Mouse (Mus musculus) kidney, embryonic 14.5 days (tissue): ENCODE measurements at regions not wholly inside any gene's neighbourhood (a gene's known extent, or its start where the extent isn't known, plus 50 kb on each side); places are given as distances from the start of the nearest gene placed in this dataset.
"Not testable (repeated sequence)": the region's sequence is repeated elsewhere in the genome, so short reads cannot be mapped to it uniquely, and the experiment has no call there.

ENCODE experiments used
- ATAC-seq: fragments of 200-750 bp; cut with Nextera tagmentation; 2 replicates; pipeline ENCODE4 v1.8.0; 2017; ENCODE audit warnings: moderate number of reproducible peaks, mild to moderate bottlenecking, moderate TSS enrichment, moderate library complexity; ENCODE audit not compliant: low FRiP score, low TSS enrichment
- H3K27ac ChIP-seq: fragments of 300-500 bp; sonication (generic); 2 replicates; pipeline ENCODE4 v1.5.1; 2014; ENCODE audit warnings: low read depth, mild to moderate bottlenecking, low read length, moderate library complexity, mixed read lengths
- H3K27me3 ChIP-seq: fragments of 300-500 bp; sonication (generic); 2 replicates; pipeline ENCODE4 v1.6.1; 2014; ENCODE audit warnings: mild to moderate bottlenecking, low read length; ENCODE audit not compliant: control insufficient read depth, insufficient read depth
- H3K36me3 ChIP-seq: fragments of 300-500 bp; sonication (generic); 2 replicates; pipeline ENCODE4 v1.6.1; 2014; ENCODE audit warnings: low read length, mixed read lengths; ENCODE audit not compliant: control insufficient read depth, insufficient read depth
- H3K4me1 ChIP-seq: fragments of 300-500 bp; sonication (generic); 2 replicates; pipeline ENCODE4 v1.6.1; 2014; ENCODE audit warnings: low read length, mixed read lengths; ENCODE audit not compliant: control insufficient read depth, insufficient read depth
- H3K4me2 ChIP-seq: fragments of 300-500 bp; sonication (generic); replicated peaks from 2 replicates; pipeline ENCODE4 v1.6.1; 2014; ENCODE audit warnings: low read depth, mild to moderate bottlenecking, low read length
- H3K4me3 ChIP-seq: fragments of 300-500 bp; sonication (generic); 2 replicates; pipeline ENCODE4 v1.5.1; 2014; ENCODE audit warnings: mild to moderate bottlenecking, low read length
- H3K9ac ChIP-seq: fragments of 300-500 bp; sonication (generic); 2 replicates; pipeline ENCODE4 v1.6.1; 2014; ENCODE audit warnings: low read depth, mild to moderate bottlenecking, low read length, moderate library complexity
- H3K9me3 ChIP-seq: fragments of 300-500 bp; sonication (generic); 2 replicates; pipeline ENCODE4 v1.6.1; 2016; ENCODE audit warnings: low read length; ENCODE audit not compliant: control insufficient read depth
- WGBS: fragments of 180-500 bp; shearing (Covaris S2); extraction: QIAGEN DNeasy Blood & Tissue Kit; methylation state at CpG from one replicate; pipeline ENCODE4 v1.1.7; 2014; 5-methylcytosine and 5-hydroxymethylcytosine counted together

DNA sequence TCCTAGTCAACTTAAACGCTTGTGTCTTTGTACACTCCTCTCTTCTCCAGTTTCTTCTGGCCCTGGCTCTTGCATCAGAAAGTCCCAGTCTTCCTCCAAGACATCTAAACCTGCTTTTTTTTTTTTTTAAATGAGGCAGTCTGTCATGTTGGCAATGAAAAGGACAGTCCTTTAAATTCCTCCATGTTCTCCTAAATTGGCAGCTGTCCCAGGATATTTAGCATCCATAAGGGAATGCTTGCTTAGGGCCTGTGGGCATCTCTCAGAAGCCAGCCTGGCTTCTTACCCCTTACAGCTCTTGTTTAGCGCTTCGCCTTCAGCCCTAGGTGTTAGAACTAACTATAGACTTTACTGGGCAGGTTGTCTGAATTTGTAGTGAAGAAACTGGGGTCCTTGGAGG lies 311.2 kb downstream of the Eipr1 start:
- H3K27ac ChIP-seq = no peak overlapping the region
- H3K9me3 ChIP-seq = no peaks in the 10 kb centered on the region
- no peak overlapping the region for H3K4me2 ChIP-seq
- no peaks in the 10 kb centered on the region for H3K36me3 ChIP-seq
- no peak overlapping the region for H3K4me3 ChIP-seq
- ATAC-seq = no peak
- no peaks in the 10 kb centered on the region for H3K27me3 ChIP-seq
- no peaks in the 10 kb centered on the region for H3K4me1 ChIP-seq
- 85% methylated on average over 3 of the region's 3 CpGs for WGBS
- no peak overlapping the region for H3K9ac ChIP-seq

DNA sequence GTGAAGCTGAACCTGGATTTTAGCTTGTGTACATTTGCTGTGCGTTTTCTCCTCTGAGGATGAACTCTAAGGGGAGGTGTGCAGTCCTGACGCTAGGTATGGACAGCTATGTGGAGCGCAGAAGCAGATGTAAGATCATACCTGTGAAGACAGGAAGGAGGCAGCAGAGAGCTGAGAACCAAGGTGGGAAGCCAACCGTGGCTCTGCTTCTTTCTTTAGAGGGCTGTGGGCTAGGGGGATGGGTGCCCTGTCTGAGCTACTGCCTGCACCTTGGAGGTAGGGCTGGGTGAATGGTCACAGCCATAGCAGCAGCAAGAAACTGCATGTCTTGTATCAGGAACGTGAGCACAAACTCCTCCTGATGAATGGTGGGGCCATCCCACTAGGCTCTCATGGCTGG lies 316.6 kb downstream of the Eipr1 start:
- H3K4me1 ChIP-seq = no peaks in the 10 kb centered on the region
- no peak overlapping the region for H3K27ac ChIP-seq

DNA sequence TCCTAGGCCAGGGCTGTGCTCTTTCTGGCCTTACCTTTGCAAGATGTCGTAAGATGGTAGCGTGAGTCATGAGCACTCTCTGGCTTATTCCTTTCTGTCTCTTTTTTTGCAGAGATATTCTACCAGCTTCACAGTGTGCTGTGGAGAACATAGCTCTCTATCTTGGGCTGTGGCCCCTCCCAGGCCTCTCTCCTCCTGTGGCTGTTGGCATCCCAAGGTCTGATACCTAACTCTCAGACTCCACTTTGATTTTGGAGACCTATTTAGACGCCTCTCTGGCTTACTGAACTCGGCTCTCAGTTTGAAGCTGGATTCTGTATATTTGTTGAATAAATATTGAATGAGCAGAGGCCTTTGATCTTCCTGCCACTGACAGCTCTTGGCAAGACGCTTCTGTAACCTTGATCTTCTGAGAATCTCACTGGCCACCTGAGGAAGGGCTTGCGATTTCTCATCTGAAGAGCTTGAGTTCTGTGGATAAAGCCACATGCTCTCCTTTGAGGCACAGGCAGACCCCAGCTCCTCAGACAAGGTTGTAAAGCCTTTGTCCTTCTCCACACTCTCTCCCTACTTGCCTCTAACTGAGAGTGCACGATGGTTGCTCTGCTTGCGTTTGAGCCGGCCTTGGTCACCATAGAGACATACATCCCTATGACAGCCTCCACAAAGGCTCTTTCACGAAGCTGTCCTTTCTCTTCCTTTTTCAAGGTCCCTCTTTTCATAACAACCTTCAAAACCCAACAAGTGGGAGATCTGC lies 323.7 kb downstream of the Eipr1 start:
- H3K9ac ChIP-seq = no peak overlapping the region
- no peak for ATAC-seq
- no peaks in the 10 kb centered on the region for H3K4me1 ChIP-seq
- no peaks in the 10 kb centered on the region for H3K36me3 ChIP-seq
- no peaks in the 10 kb centered on the region for H3K9me3 ChIP-seq
- no peak overlapping the region for H3K4me3 ChIP-seq
- H3K27me3 ChIP-seq = no peaks in the 10 kb centered on the region
- 77% methylated on average over 10 of the region's 10 CpGs for WGBS
- no peak overlapping the region for H3K27ac ChIP-seq
- H3K4me2 ChIP-seq = no peak overlapping the region

More for the DNA sequence above, 316.6 kb downstream of the Eipr1 start:
- 21% methylated on average over 5 of the region's 5 CpGs for WGBS
- Histone ChIP-seq H3K4me3 (no peak overlapping the region), H3K4me2 (no peak overlapping the region), H3K9me3 (no peaks in the 10 kb centered on the region), H3K36me3 (no peaks in the 10 kb centered on the region), H3K27me3 (no peaks in the 10 kb centered on the region), H3K9ac (no peak overlapping the region)
- peak; percentile 75 for ATAC-seq

DNA sequence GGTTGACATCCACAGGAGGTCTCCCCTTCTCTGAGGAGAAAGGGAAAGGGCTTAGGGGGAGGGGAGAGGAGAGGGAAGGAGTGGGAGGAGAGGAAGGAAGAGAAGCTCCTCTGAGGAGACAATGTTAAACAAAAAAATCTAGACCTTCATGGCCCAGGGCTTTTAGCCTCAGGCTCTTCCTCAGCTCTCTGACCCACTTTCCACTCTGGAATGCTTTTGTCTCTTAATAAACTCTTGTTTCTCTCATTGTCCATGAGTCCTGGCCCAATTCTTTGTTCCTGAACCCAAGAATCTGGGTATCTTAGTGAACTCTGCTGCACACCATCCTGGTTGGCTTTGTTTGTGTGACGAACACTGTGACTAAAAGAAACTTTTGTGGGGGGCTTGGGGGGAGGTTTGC lies 325.0 kb downstream of the Eipr1 start:
- no peak overlapping the region for H3K4me3 ChIP-seq
- no peak overlapping the region for H3K9ac ChIP-seq
- H3K36me3 ChIP-seq = no peaks in the 10 kb centered on the region
- no peak for ATAC-seq
- H3K27me3 ChIP-seq = no peaks in the 10 kb centered on the region
- WGBS = 80% methylated on average over 1 of the region's 1 CpGs
- no peak overlapping the region for H3K4me2 ChIP-seq
- no peak overlapping the region for H3K27ac ChIP-seq
- no peaks in the 10 kb centered on the region for H3K9me3 ChIP-seq
- no peaks in the 10 kb centered on the region for H3K4me1 ChIP-seq

DNA sequence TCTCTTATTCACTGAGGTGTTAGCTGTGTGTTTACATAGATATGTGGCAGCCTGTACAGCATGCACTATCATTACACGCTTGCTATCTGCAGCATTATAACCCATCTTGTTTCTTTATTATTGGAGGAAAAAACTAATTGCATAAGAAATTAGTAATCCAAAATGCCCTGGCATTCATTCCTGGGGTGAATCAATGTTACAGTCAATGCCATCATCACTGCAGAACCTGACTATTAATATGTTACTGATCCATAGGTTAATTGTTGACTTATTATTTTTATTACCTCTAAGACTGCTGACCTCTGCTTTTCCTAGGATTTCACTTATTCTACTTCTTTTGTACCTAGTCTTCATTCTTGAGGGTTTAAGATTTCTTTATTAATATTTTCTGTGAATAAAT lies 327.4 kb downstream of the Eipr1 start:
- H3K4me2 ChIP-seq = no peak overlapping the region
- no peaks in the 10 kb centered on the region for H3K27me3 ChIP-seq
- no peak for ATAC-seq
- H3K36me3 ChIP-seq = no peaks in the 10 kb centered on the region
- H3K9me3 ChIP-seq = no peaks in the 10 kb centered on the region
- H3K27ac ChIP-seq = no peak overlapping the region
- no peak overlapping the region for H3K4me3 ChIP-seq
- no peak overlapping the region for H3K9ac ChIP-seq
- WGBS = 78% methylated on average over 1 of the region's 1 CpGs
- no peaks in the 10 kb centered on the region for H3K4me1 ChIP-seq

DNA sequence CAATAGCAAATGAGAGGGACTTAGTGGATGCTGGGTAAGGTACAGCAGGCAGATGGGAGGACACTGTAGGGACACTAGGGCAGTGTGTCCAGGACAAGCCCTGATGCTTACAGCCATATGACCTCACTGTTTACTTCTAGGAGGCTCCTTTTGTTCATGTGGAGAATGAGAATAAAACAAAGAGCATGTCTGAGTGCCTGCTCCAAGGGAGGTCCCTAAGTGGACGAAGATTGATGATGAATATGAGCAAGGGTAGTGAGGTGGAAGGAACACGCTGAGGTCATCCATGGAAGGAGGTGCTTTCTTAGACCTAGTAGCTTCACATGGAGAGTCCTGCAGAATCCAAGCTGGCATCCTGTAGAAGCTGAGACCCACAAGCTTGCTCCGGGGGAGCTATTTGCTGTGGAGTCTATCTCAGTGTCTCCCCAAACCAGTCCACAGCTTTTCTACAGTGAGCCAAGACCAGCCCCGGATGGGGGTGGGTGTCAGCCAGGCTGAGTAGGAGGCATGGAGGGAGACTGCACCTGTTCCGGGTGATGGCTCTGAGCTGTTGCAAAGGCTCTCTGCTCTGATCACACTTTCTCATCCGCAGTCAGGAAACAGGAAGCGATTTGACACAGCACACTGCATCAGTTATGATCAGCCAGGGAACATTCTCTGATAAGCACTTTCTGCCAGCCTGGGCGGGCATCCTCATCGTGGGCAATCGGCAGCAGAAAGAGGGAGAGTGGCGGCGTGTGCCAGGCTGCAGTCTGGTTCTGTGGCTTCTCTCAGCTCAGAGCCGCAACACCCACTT lies 332.0 kb downstream of the Eipr1 start:
- H3K9ac ChIP-seq = no peak overlapping the region
- no peak overlapping the region for H3K4me3 ChIP-seq
- 0 out of 2 replicates have a peak, but pooled peaks have one; percentile 39 for ATAC-seq
- H3K9me3 ChIP-seq = no peaks in the 10 kb centered on the region
- no peak overlapping the region for H3K27ac ChIP-seq
- WGBS = 62% methylated on average over 13 of the region's 13 CpGs
- H3K4me2 ChIP-seq = no peak overlapping the region
- no peaks in the 10 kb centered on the region for H3K36me3 ChIP-seq
- H3K4me1 ChIP-seq = no peaks in the 10 kb centered on the region
- no peaks in the 10 kb centered on the region for H3K27me3 ChIP-seq

DNA sequence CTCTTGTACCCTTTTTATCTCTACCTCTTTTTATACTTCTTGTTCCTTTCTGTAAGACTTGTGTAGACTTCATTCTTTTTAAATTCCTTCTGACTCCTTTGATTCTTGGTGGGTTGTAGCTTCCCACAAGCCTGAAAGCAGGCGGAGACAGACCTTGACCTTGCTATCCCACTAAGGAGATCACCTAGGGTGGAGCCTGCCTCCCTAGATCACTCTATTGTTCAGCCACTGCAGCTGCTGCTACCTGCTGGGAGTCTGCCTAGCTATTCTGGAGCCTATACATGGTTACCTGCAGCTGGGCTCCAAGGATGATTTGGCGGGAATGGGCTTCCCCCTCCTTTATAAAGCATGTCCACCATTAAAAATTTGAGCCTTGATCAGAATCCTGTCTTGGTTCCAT lies 335.6 kb downstream of the Eipr1 start:
- not testable (repeated sequence) for H3K36me3 ChIP-seq, H3K4me1 ChIP-seq, ATAC-seq, H3K9me3 ChIP-seq, H3K27me3 ChIP-seq, H3K27ac ChIP-seq, H3K4me3 ChIP-seq, H3K9ac ChIP-seq, H3K4me2 ChIP-seq
- WGBS = 76% methylated on average over 2 of the region's 2 CpGs

DNA sequence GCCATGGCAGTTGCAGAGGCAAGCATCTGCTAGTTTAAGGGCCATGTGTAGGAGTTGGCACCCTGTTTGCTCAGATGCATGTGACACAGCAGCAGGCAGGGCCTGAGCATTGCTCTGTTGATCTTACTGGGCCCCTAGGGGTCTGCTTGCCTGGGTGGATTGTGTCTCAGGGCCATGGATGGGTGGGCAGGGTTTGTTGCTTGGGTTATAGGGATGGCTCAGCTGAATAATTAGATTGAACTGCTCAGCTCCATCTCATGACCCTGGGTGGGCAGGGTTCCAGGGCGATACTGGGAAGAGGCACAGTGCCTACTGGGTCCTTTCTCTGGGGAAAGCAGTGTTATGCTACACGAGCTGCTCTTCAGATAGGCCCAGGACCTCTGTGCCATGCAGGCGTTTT lies 338.0 kb downstream of the Eipr1 start:
- peaks cover 7% of the 10 kb centered on the region; the same call in 1 of the 2 replicates for H3K4me1 ChIP-seq
- no peak overlapping the region for H3K27ac ChIP-seq
- H3K4me2 ChIP-seq = no peak overlapping the region
- no peaks in the 10 kb centered on the region for H3K9me3 ChIP-seq
- peak; percentile 94 for ATAC-seq
- no peak overlapping the region for H3K9ac ChIP-seq
- 50% methylated on average over 3 of the region's 3 CpGs for WGBS
- no peak overlapping the region for H3K4me3 ChIP-seq
- no peaks in the 10 kb centered on the region for H3K27me3 ChIP-seq
- no peaks in the 10 kb centered on the region for H3K36me3 ChIP-seq

DNA sequence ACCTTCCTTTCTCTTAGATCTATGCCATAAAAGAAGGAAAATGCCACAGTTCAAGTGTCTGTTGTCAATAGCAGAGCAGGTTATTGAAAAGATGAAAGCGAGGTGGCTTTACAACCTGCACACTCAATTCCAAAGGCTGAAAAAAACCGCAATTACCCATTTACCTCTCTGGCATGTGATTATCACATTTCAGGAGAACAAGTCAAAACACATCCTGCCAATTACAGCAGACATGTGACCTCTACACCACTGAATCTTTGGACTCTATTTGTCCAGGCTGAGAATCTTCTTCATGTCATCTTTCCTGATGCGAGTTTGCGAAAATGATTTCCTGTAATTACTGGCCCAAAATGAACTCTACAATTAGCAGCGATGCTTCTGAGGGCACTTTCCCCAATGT lies 338.8 kb downstream of the Eipr1 start:
- H3K27me3 ChIP-seq = no peaks in the 10 kb centered on the region
- no peaks in the 10 kb centered on the region for H3K36me3 ChIP-seq
- WGBS = 69% methylated on average over 5 of the region's 5 CpGs
- no peaks in the 10 kb centered on the region for H3K9me3 ChIP-seq
- H3K9ac ChIP-seq = no peak overlapping the region
- ATAC-seq = no peak
- H3K27ac ChIP-seq = no peak overlapping the region
- H3K4me2 ChIP-seq = no peak overlapping the region
- H3K4me1 ChIP-seq = peaks cover 10% of the 10 kb centered on the region
- no peak overlapping the region for H3K4me3 ChIP-seq
